Mouse (Mus musculus) telencephalon, adult 2 months (tissue): ENCODE results near the gene Arhgdib.

Source experiments
- DNase-seq: peaks from one replicate; pipeline ENCODE4 v3.0.0-alpha.2; 2011; ENCODE audit warnings: low read depth, low spot score

The Arhgdib gene

GRCm38 (mm10) chr6:136950171-136950570 is 8.5 kb upstream of the Arhgdib start:
- no peak for DNase-seq

- no peak for DNase-seq
These were observed 6.0 kb upstream of the Arhgdib start for GRCm38 (mm10) chr6:136947716-136948115.

- no peak for DNase-seq
These were observed 5.2 kb upstream of the Arhgdib start for GRCm38 (mm10) chr6:136946943-136947342.

- no peak for DNase-seq
These were observed 4.5 kb upstream of the Arhgdib start for GRCm38 (mm10) chr6:136946241-136946640.

- no peak for DNase-seq
These were observed 2.8 kb upstream of the Arhgdib start for GRCm38 (mm10) chr6:136944511-136944910.

DNA sequence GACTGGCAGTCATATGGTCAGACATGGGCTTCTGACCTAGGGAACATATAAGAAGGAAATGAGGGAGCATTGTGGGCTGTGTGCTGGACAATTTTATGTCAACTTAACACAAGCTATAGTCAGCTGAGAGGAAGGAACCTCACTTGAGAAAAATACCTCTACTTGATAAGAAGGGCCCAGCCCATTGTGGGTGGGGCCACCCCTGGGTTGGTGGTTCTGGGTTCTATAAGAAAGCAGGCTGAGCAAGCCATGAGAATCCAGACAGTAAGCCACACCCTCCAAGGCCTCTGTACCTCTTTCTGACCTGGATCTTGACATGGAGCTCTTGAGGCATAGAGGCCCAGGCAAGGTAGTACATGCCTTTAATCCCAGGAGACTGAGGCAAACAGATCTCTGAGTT is 1.7 kb upstream of the Arhgdib start:
- no peak for DNase-seq

GRCm38 (mm10) chr6:136942280-136942679 is 581 bp upstream of the Arhgdib start:
- no peak for DNase-seq

DNA sequence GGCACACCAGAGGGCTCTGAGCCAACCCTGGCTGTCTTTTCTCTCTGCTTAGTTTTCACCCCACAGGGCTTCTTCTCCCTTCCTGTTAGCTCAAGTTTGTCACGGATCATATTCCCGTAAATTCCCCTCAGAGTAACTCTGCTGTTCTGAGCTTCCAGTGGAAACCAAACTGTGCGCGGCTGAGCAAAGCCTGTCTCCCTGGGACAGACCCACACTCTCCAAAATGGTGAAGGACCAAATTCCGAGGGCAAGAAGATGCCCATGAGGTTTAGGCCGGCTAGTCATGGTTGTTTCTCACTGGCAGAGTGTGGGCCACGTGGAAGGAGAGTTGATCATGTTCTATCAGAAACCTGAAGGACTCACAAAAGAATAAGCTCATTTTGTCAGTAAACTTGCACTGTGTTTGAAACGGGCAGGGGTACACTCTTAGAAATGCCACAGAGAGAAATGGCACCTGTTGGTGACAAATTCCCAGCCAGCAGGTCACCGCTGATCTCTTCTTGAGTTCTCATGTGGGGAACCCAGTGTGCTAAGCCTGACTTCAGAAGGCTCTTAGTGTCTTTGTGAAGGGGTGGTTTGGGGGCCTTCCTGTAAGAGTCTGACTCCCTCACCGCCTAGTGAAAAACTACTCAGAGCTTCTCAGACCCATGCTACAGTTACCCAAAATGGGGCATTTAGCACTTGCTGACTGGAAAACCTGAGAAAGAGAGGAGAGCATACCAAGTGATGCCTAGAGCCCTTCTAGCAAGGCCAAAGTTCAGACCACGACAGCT is 1.3 kb downstream of the Arhgdib start:
- DNase-seq, result no peak

GRCm38 (mm10) chr6:136939326-136940187 is 2.1 kb downstream of the Arhgdib start:
- no peak for DNase-seq

GRCm38 (mm10) chr6:136938331-136939126 is 3.2 kb downstream of the Arhgdib start:
- DNase-seq, result no peak

DNA sequence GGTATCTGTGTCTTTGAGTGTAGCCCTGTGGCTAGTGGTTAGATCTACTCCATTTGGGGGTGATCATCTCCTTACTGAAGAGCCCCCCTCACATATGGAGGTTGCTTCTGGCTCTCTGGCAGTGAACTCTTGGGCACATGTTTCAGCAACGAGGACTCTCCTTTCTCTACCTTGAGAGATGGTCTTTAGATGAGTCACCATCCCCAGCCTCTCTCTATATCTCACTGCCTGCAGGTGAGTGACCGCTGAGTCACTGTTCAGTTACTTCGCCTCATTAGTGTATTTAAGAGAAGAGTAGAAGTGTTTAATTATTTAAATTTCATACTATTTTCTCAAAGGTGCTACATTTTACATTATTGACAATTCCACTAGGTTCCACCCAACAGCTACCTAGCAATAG is 4.6 kb downstream of the Arhgdib start:
- DNase-seq, result no peak

DNA sequence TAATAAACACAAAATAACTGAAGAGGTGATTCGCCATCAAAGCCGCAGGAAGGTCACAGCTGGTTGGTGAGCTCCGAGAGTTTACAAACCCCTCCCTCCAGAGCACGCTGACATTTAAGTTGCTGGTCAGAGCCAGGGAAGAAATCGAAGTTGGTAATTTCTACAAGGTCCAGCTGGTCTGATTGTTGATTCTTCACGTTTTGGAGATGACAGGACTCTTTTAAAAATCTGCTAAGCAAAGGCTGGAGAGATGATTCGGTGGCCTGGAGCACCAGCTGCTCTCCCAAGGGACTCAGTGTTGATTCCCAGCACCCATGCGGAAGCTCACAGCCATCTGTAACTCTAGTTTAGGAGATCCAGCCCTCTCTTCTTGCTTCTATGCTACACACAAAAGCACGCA is 5.3 kb downstream of the Arhgdib start:
- DNase-seq, result no peak

DNA sequence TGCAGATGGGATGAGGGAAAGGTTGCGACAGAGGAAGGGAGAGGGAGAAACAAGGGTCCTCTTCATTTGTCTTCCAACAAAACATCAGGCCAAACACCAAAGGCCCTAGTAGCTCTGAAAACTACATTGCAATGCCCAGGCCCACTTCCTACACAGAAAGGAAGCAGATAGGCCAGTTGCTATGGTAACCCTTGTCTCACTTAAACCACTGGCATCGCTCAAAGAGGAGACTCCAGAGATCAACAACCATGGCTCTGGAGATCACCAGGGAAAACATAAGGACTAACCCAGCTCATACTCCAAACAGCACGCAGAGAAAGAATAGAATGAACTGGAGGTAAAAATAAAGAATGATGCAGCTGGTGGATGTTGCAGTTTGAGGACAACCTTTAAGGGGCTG is 6.5 kb downstream of the Arhgdib start:
- DNase-seq, result no peak

DNA sequence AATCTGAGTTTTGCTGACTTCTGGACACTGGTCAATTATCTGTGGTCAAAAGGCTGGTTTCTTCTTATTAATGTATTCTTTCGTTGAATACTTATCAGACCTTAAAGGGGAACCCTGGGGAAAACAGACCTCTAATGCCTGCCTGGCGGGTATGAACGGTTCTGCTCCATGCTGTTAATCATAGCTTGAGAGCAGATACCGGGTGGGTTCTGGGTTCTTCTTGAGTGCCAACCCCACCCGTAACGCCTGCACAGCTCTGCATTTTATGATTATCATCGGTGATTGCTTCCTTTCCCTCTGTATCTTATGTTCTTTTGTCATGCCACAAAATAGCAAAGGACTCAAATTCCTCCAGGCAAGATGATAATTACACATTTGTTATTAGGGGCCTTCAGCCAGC is 7.6 kb downstream of the Arhgdib start:
- no peak for DNase-seq

GRCm38 (mm10) chr6:136931246-136931645 is 10.5 kb downstream of the Arhgdib start:
- no peak for DNase-seq

- DNase-seq, result no peak
These were observed 11.0 kb downstream of the Arhgdib start for GRCm38 (mm10) chr6:136930677-136931076.

DNA sequence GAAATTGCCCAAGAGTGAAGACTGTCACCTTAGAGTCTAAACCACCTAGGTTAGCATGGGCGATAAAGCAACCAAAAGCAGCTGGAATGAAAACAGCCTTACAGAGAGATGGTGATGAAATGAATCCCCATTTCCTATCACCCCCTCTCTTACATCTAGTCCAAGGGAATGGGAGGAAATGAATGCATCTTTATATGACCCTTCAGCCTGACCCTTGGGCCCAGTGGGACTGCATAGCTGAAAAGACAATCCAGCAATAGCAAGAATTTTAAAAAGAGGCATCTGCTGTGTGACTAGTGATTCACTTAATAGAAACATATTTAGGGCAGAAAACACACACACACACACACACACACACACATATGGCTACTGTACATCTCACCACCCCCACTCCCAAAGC is 14.1 kb downstream of the Arhgdib start:
- no peak for DNase-seq

- no peak for DNase-seq
These were observed 16.6 kb downstream of the Arhgdib start for GRCm38 (mm10) chr6:136925049-136925448.

DNA sequence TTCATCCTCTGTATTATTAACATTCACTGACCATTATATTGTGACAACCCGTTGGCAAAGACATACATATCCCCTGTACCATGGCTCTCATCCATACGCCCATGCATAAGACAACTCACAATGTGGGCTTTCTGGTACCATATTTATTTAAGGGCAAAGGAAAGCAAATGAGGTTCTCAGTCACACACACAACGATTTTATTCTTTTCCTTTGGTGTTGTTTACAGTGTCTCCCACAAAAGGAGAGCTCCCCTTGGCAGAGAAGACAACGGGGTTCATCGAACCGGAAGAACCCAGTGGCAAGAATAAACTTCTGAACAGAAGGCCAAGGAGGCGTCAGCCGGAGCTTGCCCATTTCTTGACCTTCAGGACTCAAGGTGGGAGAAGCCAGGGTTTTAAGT is 18.2 kb downstream of the Arhgdib start, which contains the start of gene Pde6h:
Gene Pde6h, plus strand, starts transcription at position 301 of the 400 bp plus-strand sequence.
- no peak for DNase-seq

DNA sequence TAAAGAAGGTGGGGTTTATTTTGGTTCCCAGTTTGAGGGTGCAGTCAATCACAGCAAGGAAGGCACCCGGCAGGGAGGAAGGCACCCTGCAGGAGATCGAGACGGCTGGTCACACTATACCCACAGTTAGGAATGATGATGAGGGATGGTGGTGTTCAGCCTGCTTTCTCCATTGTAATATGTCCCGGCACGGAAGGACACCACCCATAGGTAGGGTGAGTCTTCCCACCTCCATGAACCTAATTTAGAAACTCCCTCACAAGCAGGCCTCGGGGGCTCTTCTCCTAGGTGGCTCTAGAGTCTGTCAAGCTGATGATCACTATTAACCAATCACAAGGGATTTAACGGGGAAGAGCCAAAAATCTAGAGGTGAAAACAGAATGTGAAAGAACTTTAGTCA is 18.8 kb downstream of the Arhgdib start:
- DNase-seq, result no peak

GRCm38 (mm10) chr6:136922080-136922479 is 19.6 kb downstream of the Arhgdib start, which contains the start of gene Erp27:
Gene Erp27 (minus strand): TSS chr6:136922180.
- no peak for DNase-seq

DNA sequence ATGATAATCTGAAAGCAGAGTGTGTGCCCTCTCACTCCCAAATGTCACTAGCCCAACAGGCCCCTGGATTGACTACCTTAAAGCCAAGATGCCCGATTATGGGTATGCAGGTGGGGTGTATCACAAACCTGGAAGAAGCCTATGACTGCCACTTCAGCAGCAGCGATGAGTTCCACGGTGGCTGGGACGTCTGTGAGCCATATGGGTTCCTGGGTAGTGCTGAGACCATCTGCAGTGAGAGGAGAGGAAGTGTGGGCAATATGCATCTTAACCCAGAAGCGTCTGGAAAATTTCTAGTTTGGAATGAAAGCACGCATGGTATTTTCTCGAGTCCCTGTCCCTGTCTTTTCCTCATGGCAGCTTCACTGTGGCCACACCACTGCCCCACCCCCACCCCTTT is 20.1 kb downstream of the Arhgdib start:
- DNase-seq, result no peak
